Mouse (Mus musculus) brain, embryonic 14.5 days (tissue): ENCODE measurements at regions not wholly inside any gene's neighbourhood (a gene's known extent, or its start where the extent isn't known, plus 50 kb on each side); places are given as distances from the start of the nearest gene placed in this dataset.
A peak's percentile ranks its signal among the peaks of the same experiment; 100 is the strongest.

ENCODE experiments used
- DNase-seq: peaks from one replicate; pipeline ENCODE4 v3.0.0-alpha.2; 2011; ENCODE audit warnings: low read depth
- CTCF ChIP-seq: fragments of 200-500 bp; IDR thresholded peaks from 2 replicates; pipeline ENCODE4 v1.5.1; 2012; ENCODE audit warnings: inconsistent platforms, mild to moderate bottlenecking, moderate library complexity, borderline replicate concordance; ENCODE audit not compliant: insufficient read depth, insufficient read length; ENCODE audit errors: extremely low read depth
- POLR2A ChIP-seq: fragments of 200-500 bp; IDR thresholded peaks from 2 replicates; pipeline ENCODE4 v1.6.1; 2012; ENCODE audit warnings: mild to moderate bottlenecking, inconsistent platforms, borderline replicate concordance; ENCODE audit not compliant: poor library complexity, insufficient read depth, insufficient read length, severe bottlenecking; ENCODE audit errors: extremely low read depth

GRCm38 (mm10) chr2:106461021-106461420 is 232.0 kb upstream of the Mpped2 start:
- TF ChIP-seq CTCF, result no peak
- no peak for TF ChIP-seq POLR2A
- peak; percentile 29 for DNase-seq

- TF ChIP-seq CTCF, result no peak
- TF ChIP-seq POLR2A, result no peak
- DNase-seq, result no peak
These were observed 231.6 kb upstream of the Mpped2 start for GRCm38 (mm10) chr2:106461490-106461889.

GRCm38 (mm10) chr2:106461973-106462637 is 231.0 kb upstream of the Mpped2 start:
- no peak for TF ChIP-seq POLR2A
- no peak for TF ChIP-seq CTCF
- peak; percentile 71 for DNase-seq

- no peak for DNase-seq
- TF ChIP-seq POLR2A, result no peak
- TF ChIP-seq CTCF, result no peak
These were observed 228.0 kb upstream of the Mpped2 start for GRCm38 (mm10) chr2:106465055-106465454.

- TF ChIP-seq POLR2A, result no peak
- no peak for TF ChIP-seq CTCF
- no peak for DNase-seq
These were observed 227.2 kb upstream of the Mpped2 start for GRCm38 (mm10) chr2:106465831-106466230.

- DNase-seq, result no peak
- no peak for TF ChIP-seq CTCF
- TF ChIP-seq POLR2A, result no peak
These were observed 223.9 kb upstream of the Mpped2 start for GRCm38 (mm10) chr2:106469196-106469595.

- DNase-seq, result no peak
- TF ChIP-seq CTCF, result no peak
- no peak for TF ChIP-seq POLR2A
These were observed 219.6 kb upstream of the Mpped2 start for GRCm38 (mm10) chr2:106473458-106473857.

GRCm38 (mm10) chr2:106477991-106478390 is 215.1 kb upstream of the Mpped2 start:
- TF ChIP-seq POLR2A, result no peak
- no peak for TF ChIP-seq CTCF
- no peak for DNase-seq

- DNase-seq, result no peak
- TF ChIP-seq CTCF (no peak), POLR2A (no peak)
These were observed 205.6 kb upstream of the Mpped2 start for GRCm38 (mm10) chr2:106487335-106488082.

GRCm38 (mm10) chr2:106498735-106499134 is 194.3 kb upstream of the Mpped2 start:
- DNase-seq, result no peak
- no peak for TF ChIP-seq CTCF

- TF ChIP-seq POLR2A, result no peak
- TF ChIP-seq CTCF, result no peak
- DNase-seq, result peak; percentile 89
These were observed 193.7 kb upstream of the Mpped2 start for GRCm38 (mm10) chr2:106499227-106499928.

- DNase-seq, result no peak
- TF ChIP-seq CTCF (no peak), POLR2A (no peak)
These were observed 188.1 kb upstream of the Mpped2 start for GRCm38 (mm10) chr2:106504933-106505420.

GRCm38 (mm10) chr2:106511889-106512288 is 181.2 kb upstream of the Mpped2 start:
- no peak for DNase-seq
- TF ChIP-seq POLR2A (no peak), CTCF (no peak)
